Mouse (Mus musculus) left cerebral cortex, adult 2 months (tissue): ENCODE data around the gene Add2. TPM values are rescaled to one million over a fixed set of nuclear protein-coding genes. Genes with fewer than 3 reads are reported as not detected.

Experiments
- DNase-seq, 2 experiments: peaks; one replicate each; pipeline ENCODE4 v3.0.0; 2021 to 2022; ENCODE audit warnings: low spot score in 2 of 2, mixed read lengths in 1 of 2; ENCODE audit errors: extremely low spot score in 1 of 2
- H3K27ac ChIP-seq: fragments of 200-600 bp; 2 replicates; pipeline ENCODE4 v1.8.1; 2022
- H3K4me3 ChIP-seq: fragments of 200-600 bp; 2 replicates; pipeline ENCODE4 v1.8.1; 2022
- CTCF ChIP-seq: fragments of 200-600 bp; IDR thresholded peaks from 2 replicates; pipeline ENCODE4 v1.8.1; 2022; ENCODE audit warnings: antibody characterized with exemption, mild to moderate bottlenecking, moderate library complexity
- intact Hi-C: fragments of 180-260 bp; cut with DNase I; formaldehyde crosslinking; loops from one replicate; pipeline ENCODE4 v1.15.1; 2025
- total RNA-seq, 2 experiments: library from RNA; stranded (reverse); gene quantifications; 2 replicates each; pipeline ENCODE4 v1.2.3; 2021

Gene Add2
- total RNA-seq, 2 experiments from 2014 or later = 222 to 223 TPM

- H3K4me3 ChIP-seq = no peak overlapping the region
- peak in 1 of 2 experiments; percentile 32 for DNase-seq
- intact Hi-C loops = loop anchor here (5.0 kb wide), 1 partner anchor 89 kb away; the partner anchor contains the start of gene Add2
- no peak for TF ChIP-seq CTCF
- no peak overlapping the region for H3K27ac ChIP-seq
Observed at GRCm38 (mm10) chr6:86115843-86116242, 87.4 kb downstream of the Add2 start.

GRCm38 (mm10) chr6:86123057-86123456 lies 94.6 kb downstream of the Add2 start:
- intact Hi-C loops = no loop called here
- no peak for DNase-seq
- Histone ChIP-seq H3K27ac (no peak overlapping the region), H3K4me3 (no peak overlapping the region)
- TF ChIP-seq CTCF = no peak

- Histone ChIP-seq H3K4me3 (no peak overlapping the region), H3K27ac (no peak overlapping the region)
- intact Hi-C loops = no loop called here
- no peak for DNase-seq
- no peak for TF ChIP-seq CTCF
Observed at GRCm38 (mm10) chr6:86125761-86126160, 97.3 kb downstream of the Add2 start.

GRCm38 (mm10) chr6:86126953-86127581 lies 98.6 kb downstream of the Add2 start:
- peak; percentile 50 to 58 for DNase-seq
- peak; percentile 39 for TF ChIP-seq CTCF
- no peak overlapping the region for H3K4me3 ChIP-seq
- no peak overlapping the region for H3K27ac ChIP-seq
- intact Hi-C loops = no loop called here

GRCm38 (mm10) chr6:86128504-86128903 lies 100.0 kb downstream of the Add2 start:
- Histone ChIP-seq H3K4me3 (no peak overlapping the region), H3K27ac (no peak overlapping the region)
- TF ChIP-seq CTCF = peak; percentile 66
- intact Hi-C loops = loop anchor here (1.0 to 2.0 kb wide), 2 partner anchors 236 to 268 kb away; partner anchors contain the start of gene Pcyox1
- peak; percentile 38 to 47 for DNase-seq

GRCm38 (mm10) chr6:86129872-86130498 lies 101.5 kb downstream of the Add2 start:
- no peak for TF ChIP-seq CTCF
- intact Hi-C loops = loop anchor here (2.0 kb wide), 1 partner anchor 267 kb away; the partner anchor contains the start of gene Pcyox1
- DNase-seq = no peak
- no peak overlapping the region for H3K4me3 ChIP-seq
- no peak overlapping the region for H3K27ac ChIP-seq

GRCm38 (mm10) chr6:86133882-86134281 lies 105.4 kb downstream of the Add2 start:
- Histone ChIP-seq H3K27ac (no peak overlapping the region), H3K4me3 (no peak overlapping the region)
- TF ChIP-seq CTCF = no peak
- no peak for DNase-seq
- intact Hi-C loops = no loop called here

- DNase-seq = no peak
- no peak for TF ChIP-seq CTCF
- intact Hi-C loops = no loop called here
- Histone ChIP-seq H3K27ac (no peak overlapping the region), H3K4me3 (no peak overlapping the region)
Observed at GRCm38 (mm10) chr6:86136206-86136605, 107.7 kb downstream of the Add2 start.

- no peak overlapping the region for H3K27ac ChIP-seq
- no peak overlapping the region for H3K4me3 ChIP-seq
- TF ChIP-seq CTCF = no peak
- DNase-seq = no peak
- intact Hi-C loops = loop anchor here (1.0 kb wide), 1 partner anchor 223 kb away; no protein-coding TSS in a partner anchor
Observed at GRCm38 (mm10) chr6:86141284-86141683, 112.8 kb downstream of the Add2 start.

- peak; percentile 59 to 64 for DNase-seq
- TF ChIP-seq CTCF = peak; percentile 67
Observed at GRCm38 (mm10) chr6:86141820-86142219, 113.3 kb downstream of the Add2 start.

GRCm38 (mm10) chr6:86144986-86145385 lies 116.5 kb downstream of the Add2 start:
- Histone ChIP-seq H3K4me3 (no peak overlapping the region), H3K27ac (no peak overlapping the region)
- DNase-seq = no peak
- intact Hi-C loops = no loop called here
- TF ChIP-seq CTCF = no peak

More at GRCm38 (mm10) chr6:86141820-86142219, 113.3 kb downstream of the Add2 start:
- intact Hi-C loops = loop anchor here (1.0 kb wide), 1 partner anchor 222 kb away; no protein-coding TSS in a partner anchor
- H3K4me3 ChIP-seq = no peak overlapping the region
- no peak overlapping the region for H3K27ac ChIP-seq

GRCm38 (mm10) chr6:86148518-86148917 lies 120.0 kb downstream of the Add2 start:
- TF ChIP-seq CTCF = no peak
- intact Hi-C loops = no loop called here
- no peak overlapping the region for H3K27ac ChIP-seq

More at GRCm38 (mm10) chr6:86148518-86148917, 120.0 kb downstream of the Add2 start:
- no peak overlapping the region for H3K4me3 ChIP-seq
- no peak for DNase-seq
